Mouse (Mus musculus): Measurements from ENCODE around the gene Dnajc25.
A peak's percentile ranks its signal among the peaks of the same experiment; 100 is the strongest.

Gene Dnajc25

GRCm38 (mm10) chr4:59007016-59007415 is 12.2 kb downstream of the Dnajc25 start:
- DNase-seq = no peak

- DNase-seq = no peak
These were observed 13.1 kb downstream of the Dnajc25 start for GRCm38 (mm10) chr4:59007974-59008373.

GRCm38 (mm10) chr4:59009186-59009585 is 14.3 kb downstream of the Dnajc25 start:
- no peak for DNase-seq

GRCm38 (mm10) chr4:59009696-59010095 is 14.8 kb downstream of the Dnajc25 start:
- DNase-seq = no peak

GRCm38 (mm10) chr4:59011446-59011845 is 16.6 kb downstream of the Dnajc25 start:
- DNase-seq = no peak

GRCm38 (mm10) chr4:59015181-59015580 is 20.3 kb downstream of the Dnajc25 start:
- DNase-seq = no peak

GRCm38 (mm10) chr4:59016922-59017321 is 22.1 kb downstream of the Dnajc25 start:
- no peak for DNase-seq

- DNase-seq = no peak
These were observed 39.6 kb downstream of the Dnajc25 start for GRCm38 (mm10) chr4:59034325-59034917.

- DNase-seq = peak; percentile 71
These were observed 40.3 kb downstream of the Dnajc25 start, which contains the start of gene Gng10 for GRCm38 (mm10) chr4:59034918-59035785. Gene Gng10, plus strand, starts transcription at chr4:59035088.

GRCm38 (mm10) chr4:59035786-59036350 is 41.0 kb downstream of the Dnajc25 start:
- DNase-seq = no peak

GRCm38 (mm10) chr4:59036490-59037127 is 41.7 kb downstream of the Dnajc25 start:
- peak; percentile 81 for DNase-seq

- DNase-seq = no peak
These were observed 42.7 kb downstream of the Dnajc25 start for GRCm38 (mm10) chr4:59037525-59037924.

GRCm38 (mm10) chr4:59040397-59041287 is 45.8 kb downstream of the Dnajc25 start:
- DNase-seq = no peak

GRCm38 (mm10) chr4:59043074-59043473 is 48.2 kb downstream of the Dnajc25 start:
- no peak for DNase-seq

- no peak for DNase-seq
These were observed 49.0 kb downstream of the Dnajc25 start for GRCm38 (mm10) chr4:59043891-59044290.

GRCm38 (mm10) chr4:59047222-59047621 is 52.4 kb downstream of the Dnajc25 start:
- DNase-seq = no peak

- DNase-seq = no peak
These were observed 56.2 kb downstream of the Dnajc25 start for GRCm38 (mm10) chr4:59051081-59051480.

GRCm38 (mm10) chr4:59057929-59058328 is 63.1 kb downstream of the Dnajc25 start:
- DNase-seq = no peak

- DNase-seq = no peak
These were observed 67.7 kb downstream of the Dnajc25 start for GRCm38 (mm10) chr4:59062526-59062925.

GRCm38 (mm10) chr4:59069276-59069675 is 74.4 kb downstream of the Dnajc25 start:
- no peak for DNase-seq
